8 mouse cellular contexts compared by ENCODE assay signal in genomic region chr6:117841511-117841955, GRCm38 (mm10). TPM values are rescaled to one million over a fixed set of nuclear protein-coding genes. Genes with fewer than 3 reads are reported as not detected.
DNase-seq lines count a peak whose midpoint lies in the region; ATAC-seq lines count a peak whose summit lies in the region.

No protein-coding gene starts in this region.

- no peaks in the 10 kb centered on the region for H3K27me3 ChIP-seq in heart, embryonic 15.5 days
- no peaks in the 10 kb centered on the region for H3K27me3 ChIP-seq in midbrain, embryonic 11.5 days (ENCODE audit: control insufficient read depth, insufficient read depth, low read length)

- no peak for ATAC-seq in heart, embryonic 15.5 days (replicated peaks; ENCODE audit: insufficient number of reproducible peaks, insufficient read depth, low FRiP score, low read depth)
- 0 out of 2 replicates have a peak, but pooled peaks have one; percentile 8 for ATAC-seq in granulocyte monocyte progenitor cell, adult 5-6 weeks (replicated peaks; ENCODE audit: poor library complexity, severe bottlenecking)
- 0 out of 2 replicates have a peak, but pooled peaks have one; percentile 1 for ATAC-seq in midbrain, embryonic 11.5 days (ENCODE audit: low FRiP score)
- no peak for ATAC-seq in activated CD4-positive, CD25-positive, alpha-beta regulatory T cell, adult 4 months

- peaks cover 11% of the 10 kb centered on the region for H3K4me1 ChIP-seq in heart, embryonic 15.5 days (replicated peaks)
- peaks cover 5% of the 10 kb centered on the region for H3K4me1 ChIP-seq in midbrain, embryonic 11.5 days (ENCODE audit: control insufficient read depth, insufficient read depth, low read length)

- WGBS in heart, embryonic 15.5 days: 11% methylated on average over 12 of the region's 12 CpGs
- 18% methylated on average over 12 of the region's 12 CpGs for WGBS in midbrain, embryonic 11.5 days

- H3K36me3 ChIP-seq in heart, embryonic 15.5 days: peaks cover 34% of the 10 kb centered on the region
- H3K36me3 ChIP-seq in midbrain, embryonic 11.5 days (ENCODE audit: control insufficient read depth, insufficient read depth, low read length): peaks cover 24% of the 10 kb centered on the region; the same call in 1 of the 2 replicates

- H3K4me2 ChIP-seq in heart, embryonic 15.5 days: peak overlapping the region; percentile 94
- H3K4me2 ChIP-seq in midbrain, embryonic 11.5 days: peak overlapping the region; percentile 75

- DNase-seq in heart, postnatal 14 days: no peak
- DNase-seq in adipocyte (ENCODE audit: low spot score): peak; percentile 71
- no peak for DNase-seq in midbrain, embryonic 11.5 days (ENCODE audit: low spot score, missing footprints)
- DNase-seq in layer of hippocampus, postnatal 14 days (ENCODE audit: low spot score in 2 of 2): no peak
- no peak for DNase-seq in right cerebral cortex, postnatal 25 days

- intact Hi-C loops in heart, postnatal 14 days (cut with DNase I): loop anchor here (5.0 kb wide), 1 partner anchor 76 kb away; no protein-coding TSS in a partner anchor

- no peaks in the 10 kb centered on the region for H3K9me3 ChIP-seq in heart, embryonic 15.5 days (replicated peaks)
- H3K9me3 ChIP-seq in midbrain, embryonic 11.5 days (ENCODE audit: control insufficient read depth, low read length): no peaks in the 10 kb centered on the region

- peak overlapping the region; percentile 99 for H3K9ac ChIP-seq in heart, embryonic 15.5 days
- peak overlapping the region; percentile 98 for H3K9ac ChIP-seq in midbrain, embryonic 11.5 days (ENCODE audit: low read length)

- H3K27ac ChIP-seq in heart, embryonic 15.5 days: peak overlapping the region; percentile 93
- peak overlapping the region; percentile 93 for H3K27ac ChIP-seq in midbrain, embryonic 11.5 days (ENCODE audit: low read depth, low read length)

- H3K4me3 ChIP-seq in heart, embryonic 15.5 days: peak overlapping the region; percentile 94
- H3K4me3 ChIP-seq in midbrain, embryonic 11.5 days (ENCODE audit: low read depth, low read length): peak overlapping the region; percentile 76

RNA-seq across cellular contexts. Expression of gene Zfp637, which starts 0.6 kb away (rescaled TPM):
- polyA plus RNA-seq in heart, embryonic 15.5 days (2015; fragmentation: Nextera tagmentation; extraction: Ambion mirVana): 60.9 and 73.8 TPM in 2 replicates
- 10 to 100 TPM; 30.2 to 32.0 TPM for total RNA-seq in heart, postnatal 14 days (2021)
- total RNA-seq in granulocyte monocyte progenitor cell, adult 5-6 weeks (2014; fragmentation: Nextera tagmentation): 24.8 and 34.6 TPM in 2 replicates
- total RNA-seq in granulocyte monocyte progenitor cell, adult 5-6 weeks (2017): 21.2 and 25.3 TPM in 2 replicates
- polyA plus RNA-seq in midbrain, embryonic 11.5 days (2014; fragmentation: Nextera tagmentation; extraction: Ambion mirVana): 110 and 112 TPM in 2 replicates
- 10 to 100 TPM; 24.5 to 27.8 TPM for polyA plus RNA-seq in activated CD4-positive, CD25-positive, alpha-beta regulatory T cell, adult 4 months (2017; shearing (Covaris generic))
- total RNA-seq in layer of hippocampus, postnatal 14 days (2021): 10 to 100 TPM; 46.4 to 52.3 TPM

RNA-seq across cellular contexts. Expression of gene Zfp239, which starts 20.4 kb away (rescaled TPM):
- 1.1 and 2.3 TPM in 2 replicates for polyA plus RNA-seq in heart, embryonic 15.5 days (2015; fragmentation: Nextera tagmentation; extraction: Ambion mirVana)
- total RNA-seq in heart, postnatal 14 days (2021): 1 to 10 TPM in 1 of 2 experiments, under 1 TPM in 1; 0.22 to 1.1 TPM
- 5.5 and 9.7 TPM in 2 replicates for total RNA-seq in granulocyte monocyte progenitor cell, adult 5-6 weeks (2014; fragmentation: Nextera tagmentation)
- 5.6 and 11.0 TPM in 2 replicates for total RNA-seq in granulocyte monocyte progenitor cell, adult 5-6 weeks (2017)
- polyA plus RNA-seq in midbrain, embryonic 11.5 days (2014; fragmentation: Nextera tagmentation; extraction: Ambion mirVana): 11.8 and 12.5 TPM in 2 replicates
- polyA plus RNA-seq in activated CD4-positive, CD25-positive, alpha-beta regulatory T cell, adult 4 months (2017; shearing (Covaris generic)): 1 to 10 TPM; 4.1 TPM
- 10 to 100 TPM; 31.1 to 36.0 TPM for total RNA-seq in layer of hippocampus, postnatal 14 days (2021)

RNA-seq across cellular contexts. Expression of gene Hnrnpf, which starts 58.6 kb away (rescaled TPM):
- 424 and 511 TPM in 2 replicates for polyA plus RNA-seq in heart, embryonic 15.5 days (2015; fragmentation: Nextera tagmentation; extraction: Ambion mirVana)
- total RNA-seq in heart, postnatal 14 days (2021): 100 to 1,000 TPM; 228 to 255 TPM
- 691 and 695 TPM in 2 replicates for total RNA-seq in granulocyte monocyte progenitor cell, adult 5-6 weeks (2014; fragmentation: Nextera tagmentation)
- total RNA-seq in granulocyte monocyte progenitor cell, adult 5-6 weeks (2017): 1,315 and 1,367 TPM in 2 replicates
- 723 and 735 TPM in 2 replicates for polyA plus RNA-seq in midbrain, embryonic 11.5 days (2014; fragmentation: Nextera tagmentation; extraction: Ambion mirVana)
- 100 to 1,000 TPM; 807 to 897 TPM for polyA plus RNA-seq in activated CD4-positive, CD25-positive, alpha-beta regulatory T cell, adult 4 months (2017; shearing (Covaris generic))
- 100 to 1,000 TPM; 140 to 154 TPM for total RNA-seq in layer of hippocampus, postnatal 14 days (2021)

Comparison
In these comparisons a context has a peak if more than half of its experiments do, and no peak if none do; other contexts are left out.
1. ATAC-seq: peak in granulocyte monocyte progenitor cell, adult 5-6 weeks (single experiment) and midbrain, embryonic 11.5 days (single experiment); none in heart, embryonic 15.5 days (single experiment) and activated CD4-positive, CD25-positive, alpha-beta regulatory T cell, adult 4 months (single experiment).